Comparison of ENCODE assay signal across 28 mouse cellular contexts in the genomic region with DNA sequence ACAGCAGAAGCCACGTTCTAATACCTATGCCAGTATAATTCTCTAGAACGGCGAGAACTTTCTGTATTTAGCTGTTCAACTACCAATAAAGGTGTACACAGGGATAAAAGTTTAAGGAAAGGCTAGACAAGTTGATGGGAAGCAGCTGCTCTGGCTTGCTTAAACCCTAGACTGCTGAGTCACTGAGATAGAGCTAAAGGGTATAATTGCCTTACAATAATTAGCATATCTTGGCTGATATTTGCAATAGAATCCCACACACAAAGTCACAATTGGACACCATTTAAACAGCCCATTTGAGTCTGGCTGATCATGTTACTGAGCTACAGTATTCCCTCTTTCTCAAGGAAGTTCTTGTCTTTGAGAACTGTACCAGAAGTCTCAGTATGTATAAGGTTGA.
A peak's percentile ranks its signal among the peaks of the same experiment; 100 is the strongest.
DNase-seq lines count a peak whose midpoint lies in the region; ATAC-seq and TF ChIP-seq lines count a peak whose summit lies in the region.
"Had no signal": no experiment of that assay in that cellular context is flagged by ENCODE, and none has a peak within 500 bp of the region (broad histone marks: within the 10 kb centered on the region; RNA-seq: fewer than 3 reads in every experiment).

No protein-coding gene starts in this region.

- 0 out of 2 replicates have a peak, but pooled peaks cover 4% of the 10 kb centered on the region for H3K36me3 ChIP-seq in forebrain, embryonic 15.5 days
- no peaks in the 10 kb centered on the region; the same call in 1 of the 2 replicates for H3K36me3 ChIP-seq in hindbrain, embryonic 10.5 days
- H3K36me3 ChIP-seq: embryonic facial prominence, embryonic 13.5 days; forebrain, embryonic 10.5 days; G1E; heart, embryonic 10.5 days; kidney, embryonic 15.5 days had no signal

- intact Hi-C loops in gastrocnemius, adult 2 months (cut with DNase I) = no loop called here
- intact Hi-C loops in heart, postnatal 36 days (cut with DNase I) = no loop called here

- H3K9me3 ChIP-seq in forebrain, embryonic 15.5 days = no peaks in the 10 kb centered on the region
- H3K9me3 ChIP-seq in hindbrain, embryonic 10.5 days = no peaks in the 10 kb centered on the region
- H3K9me3 ChIP-seq: embryonic facial prominence, embryonic 13.5 days; forebrain, embryonic 10.5 days; forebrain, embryonic 13.5 days; heart, embryonic 10.5 days; hindbrain, embryonic 12.5 days; hindbrain, embryonic 15.5 days; kidney, embryonic 15.5 days had no signal

- H3K4me3 ChIP-seq in gastrocnemius, adult 2 months = no peak overlapping the region
- H3K4me3 ChIP-seq in forebrain, embryonic 15.5 days = no peak overlapping the region
- no peak overlapping the region for H3K4me3 ChIP-seq in hindbrain, embryonic 10.5 days
- H3K4me3 ChIP-seq: embryonic facial prominence, embryonic 13.5 days; forebrain, embryonic 10.5 days; forebrain, embryonic 13.5 days; heart, embryonic 10.5 days; hindbrain, embryonic 12.5 days; hindbrain, embryonic 15.5 days; kidney, embryonic 15.5 days had no signal

- DNase-seq in gastrocnemius, adult 2 months = no peak
- DNase-seq in gastrocnemius, adult 8-10 months (ENCODE audit: low spot score in 2 of 2) = no peak
- DNase-seq in heart, adult 8-10 months (ENCODE audit: low spot score) = peak; percentile 1
- no peak for DNase-seq in heart, postnatal 36 days
- DNase-seq in ES-CJ7 (ENCODE audit: low read depth, low spot score) (peak; percentile 7), R1 (ENCODE audit: low read depth, low spot score) (peak; percentile 27)
- DNase-seq in hindbrain, embryonic 10.5 days (ENCODE audit: low spot score) = no peak
- DNase-seq: adrenal gland, adult 2 months; adrenal gland, postnatal 14 days; cerebellum, adult 11-12 months; cerebellum, adult 8-10 months; cerebellum, postnatal 10 days; cerebellum, postnatal 36 days; forebrain, postnatal 0 days; gastrocnemius, postnatal 10 days; gastrocnemius, postnatal 36 days had no signal

- H3K27ac ChIP-seq in gastrocnemius, adult 2 months = peak overlapping the region; percentile 10; the same call in 1 of the 2 replicates
- no peak overlapping the region for H3K27ac ChIP-seq in forebrain, embryonic 15.5 days (replicated peaks)
- H3K27ac ChIP-seq in hindbrain, embryonic 10.5 days = no peak overlapping the region
- H3K27ac ChIP-seq: embryonic facial prominence, embryonic 13.5 days; forebrain, embryonic 10.5 days; forebrain, embryonic 13.5 days; heart, embryonic 10.5 days; hindbrain, embryonic 12.5 days; hindbrain, embryonic 15.5 days; kidney, embryonic 15.5 days had no signal

- H3K4me1 ChIP-seq in forebrain, embryonic 15.5 days = no peaks in the 10 kb centered on the region
- no peaks in the 10 kb centered on the region; the same call in 1 of the 2 replicates for H3K4me1 ChIP-seq in hindbrain, embryonic 10.5 days (replicated peaks)
- H3K4me1 ChIP-seq: embryonic facial prominence, embryonic 13.5 days; forebrain, embryonic 10.5 days; forebrain, embryonic 13.5 days; heart, embryonic 10.5 days; hindbrain, embryonic 12.5 days; hindbrain, embryonic 15.5 days; kidney, embryonic 15.5 days had no signal

- no peak for TF ChIP-seq CTCF in gastrocnemius, adult 2 months (IDR thresholded peaks at IDR 0.05)

- no peaks in the 10 kb centered on the region for H3K27me3 ChIP-seq in forebrain, embryonic 15.5 days
- no peaks in the 10 kb centered on the region for H3K27me3 ChIP-seq in hindbrain, embryonic 10.5 days (ENCODE audit: insufficient read depth, poor library complexity, severe bottlenecking)
- H3K27me3 ChIP-seq: embryonic facial prominence, embryonic 13.5 days; forebrain, embryonic 13.5 days; hindbrain, embryonic 12.5 days; hindbrain, embryonic 15.5 days; kidney, embryonic 15.5 days had no signal

- 93% methylated on average over 3 of the region's 3 CpGs for WGBS in forebrain, embryonic 15.5 days
- 95% methylated on average over 3 of the region's 3 CpGs for WGBS in hindbrain, embryonic 10.5 days

- H3K9ac ChIP-seq in forebrain, embryonic 15.5 days (replicated peaks) = no peak overlapping the region
- H3K9ac ChIP-seq: embryonic facial prominence, embryonic 13.5 days; forebrain, embryonic 13.5 days; forebrain, postnatal 0 days; hindbrain, embryonic 12.5 days; hindbrain, embryonic 15.5 days; kidney, embryonic 15.5 days had no signal

- H3K4me2 ChIP-seq in forebrain, embryonic 15.5 days (replicated peaks) = no peak overlapping the region
- H3K4me2 ChIP-seq: embryonic facial prominence, embryonic 13.5 days; forebrain, embryonic 13.5 days; hindbrain, embryonic 12.5 days; hindbrain, embryonic 15.5 days; kidney, embryonic 15.5 days had no signal

- no peak for ATAC-seq in forebrain, embryonic 15.5 days (replicated peaks)
- ATAC-seq: CD4-positive, CD25-positive, alpha-beta regulatory T cell, adult 4 months; forebrain, embryonic 13.5 days; forebrain, postnatal 0 days; intestine, postnatal 0 days; Patski had no signal

Comparison
In these comparisons a context has a peak if more than half of its experiments do, and no peak if none do; other contexts are left out.
1. DNase-seq: peak in heart, adult 8-10 months (single experiment), ES-CJ7 (single experiment) and R1 (single experiment); none in gastrocnemius, adult 2 months (single experiment), gastrocnemius, adult 8-10 months (0 of 2), heart, postnatal 36 days (0 of 2) and hindbrain, embryonic 10.5 days (single experiment).